Mouse (Mus musculus) urinary bladder, postnatal 36 days (tissue): ENCODE measurements around the gene 1700040F15Rik.
"Not testable (repeated sequence)": the region's sequence is repeated elsewhere in the genome, so short reads cannot be mapped to it uniquely, and the experiment has no call there.

Experiments
- DNase-seq, 2 experiments: peaks; one replicate each; pipeline ENCODE4 v3.0.0; 2022; ENCODE audit warnings: low spot score in 2 of 2, mixed read lengths in 1 of 2

1700040F15Rik gene

GRCm38 (mm10) chrY:61101947-61102346 lies at the start of gene 1700040F15Rik:
TSS of gene 1700040F15Rik (plus strand) at chrY:61102247.
- DNase-seq, result not testable (repeated sequence)
